In genomic region chr6:90919636-90920420, GRCm38 (mm10) we compare ENCODE assay signal across 12 mouse cellular contexts.
DNase-seq lines count a peak whose midpoint lies in the region; ATAC-seq and TF ChIP-seq lines count a peak whose summit lies in the region.
"Had no signal": no experiment of that assay in that cellular context is flagged by ENCODE, and none has a peak within 500 bp of the region (broad histone marks: within the 10 kb centered on the region; RNA-seq: fewer than 3 reads in every experiment).

No protein-coding gene starts in this region.

- H3K27ac ChIP-seq in hindbrain, embryonic 11.5 days (ENCODE audit: low read depth, low read length), result 0 out of 2 replicates have a peak overlapping the region, but pooled peaks have one; percentile 20
- H3K27ac ChIP-seq in hindbrain, postnatal 0 days, result no peak overlapping the region
- peak overlapping the region; percentile 60; the same call in 1 of the 2 replicates for H3K27ac ChIP-seq in limb, embryonic 10.5 days
- no peak overlapping the region for H3K27ac ChIP-seq in thymus, adult 2 months (ENCODE audit: control insufficient read depth, insufficient read depth, low read length)
- H3K27ac ChIP-seq in midbrain, embryonic 14.5 days (replicated peaks; ENCODE audit: low read depth, low read length), result no peak overlapping the region
- H3K27ac ChIP-seq: embryonic facial prominence, embryonic 12.5 days; kidney, postnatal 0 days; midbrain, embryonic 13.5 days had no signal

- H3K4me1 ChIP-seq in hindbrain, embryonic 11.5 days (replicated peaks; ENCODE audit: control insufficient read depth, insufficient read depth, low read length), result peaks cover 10% of the 10 kb centered on the region; the same call in 1 of the 2 replicates
- H3K4me1 ChIP-seq in hindbrain, postnatal 0 days (ENCODE audit: insufficient read depth, low read length), result peaks cover 17% of the 10 kb centered on the region
- H3K4me1 ChIP-seq in limb, embryonic 10.5 days, result peaks cover 45% of the 10 kb centered on the region
- no peaks in the 10 kb centered on the region; the same call in 1 of the 2 replicates for H3K4me1 ChIP-seq in thymus, adult 2 months (replicated peaks; ENCODE audit: control insufficient read depth, insufficient read depth, low read length)
- H3K4me1 ChIP-seq in midbrain, embryonic 14.5 days (ENCODE audit: control insufficient read depth, insufficient read depth, low read length), result peaks cover 18% of the 10 kb centered on the region

- no peaks in the 10 kb centered on the region for H3K27me3 ChIP-seq in hindbrain, embryonic 11.5 days (ENCODE audit: control insufficient read depth, insufficient read depth, low read length)
- H3K27me3 ChIP-seq in hindbrain, postnatal 0 days (ENCODE audit: insufficient read depth, low read length), result no peaks in the 10 kb centered on the region
- H3K27me3 ChIP-seq in limb, embryonic 10.5 days (ENCODE audit: low read depth, poor library complexity, severe bottlenecking), result no peaks in the 10 kb centered on the region
- no peaks in the 10 kb centered on the region for H3K27me3 ChIP-seq in thymus, adult 2 months (ENCODE audit: control insufficient read depth, insufficient read depth, low read length)
- H3K27me3 ChIP-seq in midbrain, embryonic 14.5 days (ENCODE audit: control insufficient read depth, insufficient read depth, low read length), result no peaks in the 10 kb centered on the region
- H3K27me3 ChIP-seq: embryonic facial prominence, embryonic 12.5 days; midbrain, embryonic 13.5 days had no signal

- no peak overlapping the region for H3K4me3 ChIP-seq in hindbrain, embryonic 11.5 days (ENCODE audit: low read depth, low read length)
- H3K4me3 ChIP-seq in hindbrain, postnatal 0 days (ENCODE audit: low read length), result no peak overlapping the region
- no peak overlapping the region for H3K4me3 ChIP-seq in limb, embryonic 10.5 days
- H3K4me3 ChIP-seq in thymus, adult 2 months (ENCODE audit: control insufficient read depth, insufficient read depth, low read length), result no peak overlapping the region
- no peak overlapping the region for H3K4me3 ChIP-seq in midbrain, embryonic 14.5 days (replicated peaks; ENCODE audit: low read depth, low read length)
- H3K4me3 ChIP-seq: embryonic facial prominence, embryonic 12.5 days; midbrain, embryonic 13.5 days had no signal

- no peak for ATAC-seq in hindbrain, embryonic 11.5 days (ENCODE audit: low FRiP score)
- ATAC-seq in hindbrain, postnatal 0 days, result no peak
- ATAC-seq in midbrain, embryonic 14.5 days (ENCODE audit: low FRiP score, low TSS enrichment), result no peak
- ATAC-seq: activated CD4-positive, CD25-positive, alpha-beta regulatory T cell, adult 4 months; midbrain, embryonic 13.5 days had no signal

- H3K9ac ChIP-seq in hindbrain, embryonic 11.5 days (ENCODE audit: low read depth, low read length), result no peak overlapping the region
- H3K9ac ChIP-seq in hindbrain, postnatal 0 days (replicated peaks; ENCODE audit: low read length), result no peak overlapping the region
- no peak overlapping the region for H3K9ac ChIP-seq in midbrain, embryonic 14.5 days (replicated peaks; ENCODE audit: low read length)
- H3K9ac ChIP-seq: embryonic facial prominence, embryonic 12.5 days; midbrain, embryonic 13.5 days had no signal

- no peak overlapping the region for H3K4me2 ChIP-seq in hindbrain, embryonic 11.5 days (replicated peaks; ENCODE audit: low read depth, low read length)
- no peak overlapping the region for H3K4me2 ChIP-seq in hindbrain, postnatal 0 days (ENCODE audit: low read depth, low read length)
- no peak overlapping the region for H3K4me2 ChIP-seq in midbrain, embryonic 14.5 days (ENCODE audit: low read length)
- H3K4me2 ChIP-seq: embryonic facial prominence, embryonic 12.5 days; midbrain, embryonic 13.5 days had no signal

- no peak for TF ChIP-seq CTCF in hindbrain, postnatal 0 days (IDR thresholded peaks at IDR 0.05; ENCODE audit: low read depth)
- TF ChIP-seq CTCF in thymus, adult 2 months (IDR thresholded peaks at IDR 0.05; ENCODE audit: borderline replicate concordance, control insufficient read depth, extremely low read depth, insufficient read depth, low read length, poor library complexity), result no peak

- 55% methylated on average over 4 of the region's 4 CpGs for WGBS in hindbrain, embryonic 11.5 days
- WGBS in hindbrain, postnatal 0 days, result 52% methylated on average over 4 of the region's 4 CpGs
- 37% methylated on average over 4 of the region's 4 CpGs for WGBS in limb, embryonic 10.5 days
- 55% methylated on average over 4 of the region's 4 CpGs for WGBS in thymus, adult 2 months
- WGBS in midbrain, embryonic 14.5 days, result 55% methylated on average over 4 of the region's 4 CpGs

- TF ChIP-seq POLR2A in thymus, adult 2 months (IDR thresholded peaks at IDR 0.05; ENCODE audit: control insufficient read depth, extremely low read depth, insufficient read depth, low read length, poor library complexity), result no peak

- no peaks in the 10 kb centered on the region for H3K9me3 ChIP-seq in hindbrain, embryonic 11.5 days (ENCODE audit: control insufficient read depth, low read length)
- H3K9me3 ChIP-seq in hindbrain, postnatal 0 days (ENCODE audit: low read length), result no peaks in the 10 kb centered on the region
- H3K9me3 ChIP-seq in limb, embryonic 10.5 days (replicated peaks), result no peaks in the 10 kb centered on the region
- no peaks in the 10 kb centered on the region for H3K9me3 ChIP-seq in midbrain, embryonic 14.5 days (ENCODE audit: control insufficient read depth, low read length)
- H3K9me3 ChIP-seq: embryonic facial prominence, embryonic 12.5 days; midbrain, embryonic 13.5 days had no signal

- H3K36me3 ChIP-seq in hindbrain, embryonic 11.5 days (ENCODE audit: control insufficient read depth, insufficient read depth, low read length), result no peaks in the 10 kb centered on the region
- H3K36me3 ChIP-seq in hindbrain, postnatal 0 days (ENCODE audit: insufficient read depth, low read length), result no peaks in the 10 kb centered on the region
- no peaks in the 10 kb centered on the region for H3K36me3 ChIP-seq in limb, embryonic 10.5 days
- no peaks in the 10 kb centered on the region for H3K36me3 ChIP-seq in thymus, adult 2 months (ENCODE audit: control insufficient read depth, insufficient read depth, low read length)
- no peaks in the 10 kb centered on the region for H3K36me3 ChIP-seq in midbrain, embryonic 14.5 days (ENCODE audit: control insufficient read depth, insufficient read depth, low read length)
- H3K36me3 ChIP-seq: embryonic facial prominence, embryonic 12.5 days; midbrain, embryonic 13.5 days had no signal

- DNase-seq in hindbrain, embryonic 11.5 days (ENCODE audit: low spot score), result no peak
- DNase-seq in hindbrain, postnatal 0 days (ENCODE audit: low spot score), result no peak
- peak; percentile 34 for DNase-seq in urinary bladder, postnatal 14 days (ENCODE audit: low spot score)
- DNase-seq in urinary bladder, adult 2 months (ENCODE audit: low spot score), result no peak
- DNase-seq in limb, embryonic 10.5 days (ENCODE audit: low spot score), result no peak
- DNase-seq in frontal cortex, postnatal 36 days (ENCODE audit: low spot score in 2 of 2), result no peak
- DNase-seq in thymus, adult 2 months, result no peak
- DNase-seq in midbrain, embryonic 14.5 days, result no peak

Comparison
In these comparisons a context has a peak if more than half of its experiments do, and no peak if none do; other contexts are left out.
1. H3K27ac ChIP-seq: peak in hindbrain, embryonic 11.5 days (single experiment) and limb, embryonic 10.5 days (single experiment); none in hindbrain, postnatal 0 days (single experiment), thymus, adult 2 months (single experiment) and midbrain, embryonic 14.5 days (single experiment).